In the genomic region with DNA sequence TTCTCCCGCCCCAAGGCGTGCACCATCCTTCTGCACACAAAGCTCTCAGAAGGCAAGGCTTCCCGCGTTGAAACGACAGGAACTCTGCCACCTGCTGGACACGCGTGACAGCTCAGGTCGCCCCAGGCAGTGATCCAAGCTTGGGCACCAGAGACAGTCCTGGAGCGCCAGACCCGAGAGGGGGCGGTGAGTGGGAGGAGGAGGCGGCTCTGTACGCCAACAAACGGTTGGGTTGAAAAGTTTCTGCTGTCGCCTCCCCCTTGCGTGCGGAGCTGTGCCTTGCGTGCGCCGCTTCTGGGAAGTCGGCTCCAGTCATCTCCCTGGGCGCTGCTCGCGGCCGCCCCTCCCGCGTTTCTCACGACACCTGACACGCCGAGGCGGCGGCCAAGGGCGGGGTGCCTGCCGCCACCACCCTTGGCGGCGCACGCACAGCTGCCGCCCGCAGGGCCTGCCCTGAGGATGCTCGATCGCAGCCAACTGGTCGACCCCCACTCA, we compare ENCODE assay signal across 8 mouse cellular contexts. TPM values are rescaled to one million over a fixed set of nuclear protein-coding genes. Genes with fewer than 3 reads are reported as not detected.
DNase-seq lines count a peak whose midpoint lies in the region; ATAC-seq and TF ChIP-seq lines count a peak whose summit lies in the region.

No protein-coding gene starts in this region.

- H3K27ac ChIP-seq in brown adipose tissue, adult 24 weeks (replicated peaks; ENCODE audit: low read depth, low read length): no peak overlapping the region
- H3K27ac ChIP-seq in forebrain, embryonic 12.5 days: peak overlapping the region; percentile 13; the same call in 1 of the 2 replicates
- no peak overlapping the region for H3K27ac ChIP-seq in heart, postnatal 0 days (ENCODE audit: low read depth)
- H3K27ac ChIP-seq in liver, embryonic 14.5 days: no peak overlapping the region
- no peak overlapping the region for H3K27ac ChIP-seq in neural tube, embryonic 11.5 days (ENCODE audit: low read depth, low read length)
- H3K27ac ChIP-seq in stomach, embryonic 16.5 days (ENCODE audit: low read length): peak overlapping the region; percentile 64

- H3K4me2 ChIP-seq in forebrain, embryonic 12.5 days: peak overlapping the region; percentile 86
- peak overlapping the region; percentile 92 for H3K4me2 ChIP-seq in heart, postnatal 0 days (ENCODE audit: low read depth, low read length)
- peak overlapping the region; percentile 54 for H3K4me2 ChIP-seq in liver, embryonic 14.5 days (ENCODE audit: low read depth)
- peak overlapping the region; percentile 89 for H3K4me2 ChIP-seq in neural tube, embryonic 11.5 days (ENCODE audit: low read depth)
- H3K4me2 ChIP-seq in stomach, embryonic 16.5 days (ENCODE audit: low read depth, low read length): peak overlapping the region; percentile 63

- peaks cover 10% of the 10 kb centered on the region for H3K4me1 ChIP-seq in brown adipose tissue, adult 24 weeks (ENCODE audit: control insufficient read depth, insufficient read depth, insufficient read length, low read length)
- peaks cover 30% of the 10 kb centered on the region for H3K4me1 ChIP-seq in forebrain, embryonic 12.5 days
- H3K4me1 ChIP-seq in heart, postnatal 0 days (ENCODE audit: control insufficient read depth, insufficient read depth): peaks cover 16% of the 10 kb centered on the region
- no peaks in the 10 kb centered on the region for H3K4me1 ChIP-seq in liver, embryonic 14.5 days (replicated peaks; ENCODE audit: control insufficient read depth in 2 of 2, insufficient read depth in 2 of 2, low read length in 1 of 2)
- peaks cover 15% of the 10 kb centered on the region; the same call in 1 of the 2 replicates for H3K4me1 ChIP-seq in neural tube, embryonic 11.5 days (ENCODE audit: control insufficient read depth, insufficient read depth, low read length)
- peaks cover 25% of the 10 kb centered on the region; the same call in 1 of the 2 replicates for H3K4me1 ChIP-seq in stomach, embryonic 16.5 days (ENCODE audit: control insufficient read depth, insufficient read depth, low read length)

- peak; percentile 90 for ATAC-seq in forebrain, embryonic 12.5 days (ENCODE audit: low FRiP score)
- ATAC-seq in heart, postnatal 0 days (ENCODE audit: insufficient read depth, low read depth): peak; percentile 90
- ATAC-seq in liver, embryonic 14.5 days (ENCODE audit: insufficient read depth): peak; percentile 50; the same call in 1 of the 2 replicates
- peak; percentile 84 for ATAC-seq in neural tube, embryonic 11.5 days (ENCODE audit: insufficient read depth, low FRiP score, low TSS enrichment)
- ATAC-seq in stomach, embryonic 16.5 days (ENCODE audit: insufficient read depth, low FRiP score): peak; percentile 87

- under 1% methylated on average over 42 of the region's 42 CpGs for WGBS in forebrain, embryonic 12.5 days
- WGBS in heart, postnatal 0 days: under 1% methylated on average over 42 of the region's 42 CpGs
- WGBS in liver, embryonic 14.5 days (ENCODE audit: insufficient replicate concordance): under 1% methylated on average over 42 of the region's 42 CpGs
- WGBS in neural tube, embryonic 11.5 days: under 1% methylated on average over 42 of the region's 42 CpGs
- WGBS in stomach, embryonic 16.5 days: under 1% methylated on average over 42 of the region's 42 CpGs

- H3K36me3 ChIP-seq in forebrain, embryonic 12.5 days (replicated peaks): no peaks in the 10 kb centered on the region
- H3K36me3 ChIP-seq in heart, postnatal 0 days (replicated peaks; ENCODE audit: control insufficient read depth, insufficient read depth, low read length): no peaks in the 10 kb centered on the region
- no peaks in the 10 kb centered on the region for H3K36me3 ChIP-seq in liver, embryonic 14.5 days (replicated peaks; ENCODE audit: control insufficient read depth, insufficient read depth, low read depth)
- no peaks in the 10 kb centered on the region for H3K36me3 ChIP-seq in neural tube, embryonic 11.5 days (ENCODE audit: control insufficient read depth, insufficient read depth, low read length)
- no peaks in the 10 kb centered on the region for H3K36me3 ChIP-seq in stomach, embryonic 16.5 days (ENCODE audit: control insufficient read depth, insufficient read depth, low read length)

- no peaks in the 10 kb centered on the region for H3K9me3 ChIP-seq in forebrain, embryonic 12.5 days
- H3K9me3 ChIP-seq in heart, postnatal 0 days (replicated peaks; ENCODE audit: control insufficient read depth, low read length): no peaks in the 10 kb centered on the region
- no peaks in the 10 kb centered on the region for H3K9me3 ChIP-seq in liver, embryonic 14.5 days (ENCODE audit: control insufficient read depth, low read length)
- H3K9me3 ChIP-seq in neural tube, embryonic 11.5 days (ENCODE audit: control insufficient read depth, low read length): no peaks in the 10 kb centered on the region
- no peaks in the 10 kb centered on the region for H3K9me3 ChIP-seq in stomach, embryonic 16.5 days (replicated peaks; ENCODE audit: control insufficient read depth, low read length)

- DNase-seq in CD4-positive, CD25-positive, alpha-beta regulatory T cell, adult 2 months (ENCODE audit: low read depth, low spot score): peak; percentile 88
- DNase-seq in heart, postnatal 0 days (ENCODE audit: low spot score): peak; percentile 78
- DNase-seq in kidney, postnatal 36 days: peak; percentile 89 to 94
- DNase-seq in liver, embryonic 14.5 days (ENCODE audit: low read depth in 3 of 3, low spot score in 3 of 3): peak; percentile 15 to 31 (median 22)
- peak; percentile 91 for DNase-seq in neural tube, embryonic 11.5 days (ENCODE audit: low spot score)

- peak overlapping the region; percentile 46 for H3K4me3 ChIP-seq in brown adipose tissue, adult 24 weeks (ENCODE audit: insufficient read depth, low read depth, low read length)
- H3K4me3 ChIP-seq in forebrain, embryonic 12.5 days (replicated peaks): peak overlapping the region; percentile 46
- H3K4me3 ChIP-seq in heart, postnatal 0 days (ENCODE audit: low read depth, low read length): peak overlapping the region; percentile 52
- peak overlapping the region; percentile 17 to 32; a peak in 3 of 4 replicates for H3K4me3 ChIP-seq in liver, embryonic 14.5 days (ENCODE audit: insufficient read depth in 1 of 2, low read depth in 2 of 2, low read length in 2 of 2)
- H3K4me3 ChIP-seq in neural tube, embryonic 11.5 days (ENCODE audit: low read depth, low read length): peak overlapping the region; percentile 43
- peak overlapping the region; percentile 49 for H3K4me3 ChIP-seq in stomach, embryonic 16.5 days (replicated peaks; ENCODE audit: low read length)

- peak; percentile 93 for TF ChIP-seq CTCF in heart, postnatal 0 days (IDR thresholded peaks at IDR 0.05; ENCODE audit: low read depth)
- peak; percentile 86 for TF ChIP-seq CTCF in liver, embryonic 14.5 days (IDR thresholded peaks at IDR 0.05; ENCODE audit: low read depth)

- peak overlapping the region; percentile 56 for H3K9ac ChIP-seq in forebrain, embryonic 12.5 days
- peak overlapping the region; percentile 19; the same call in 1 of the 2 replicates for H3K9ac ChIP-seq in heart, postnatal 0 days (replicated peaks; ENCODE audit: low read depth, low read length)
- no peak overlapping the region for H3K9ac ChIP-seq in liver, embryonic 14.5 days (replicated peaks)
- peak overlapping the region; percentile 57 for H3K9ac ChIP-seq in neural tube, embryonic 11.5 days (ENCODE audit: low read length)
- H3K9ac ChIP-seq in stomach, embryonic 16.5 days (ENCODE audit: low read length): peak overlapping the region; percentile 54

- peaks cover 59% of the 10 kb centered on the region for H3K27me3 ChIP-seq in forebrain, embryonic 12.5 days
- peaks cover 65% of the 10 kb centered on the region for H3K27me3 ChIP-seq in heart, postnatal 0 days (ENCODE audit: control insufficient read depth, insufficient read depth, low read length)
- H3K27me3 ChIP-seq in liver, embryonic 14.5 days (ENCODE audit: control insufficient read depth, insufficient read depth, low read length): peaks cover 61% of the 10 kb centered on the region
- peaks cover 43% of the 10 kb centered on the region for H3K27me3 ChIP-seq in neural tube, embryonic 11.5 days (ENCODE audit: control insufficient read depth, insufficient read depth, low read length)
- peaks cover 34% of the 10 kb centered on the region for H3K27me3 ChIP-seq in stomach, embryonic 16.5 days (ENCODE audit: control insufficient read depth, insufficient read depth, low read length)

- no peak for TF ChIP-seq EP300 in heart, postnatal 0 days (IDR thresholded peaks at IDR 0.05; ENCODE audit: low read depth)
- TF ChIP-seq EP300 in liver, embryonic 14.5 days (IDR thresholded peaks at IDR 0.05; ENCODE audit: low read depth): no peak

RNA-seq across cellular contexts. Expression of a gene that starts 0.8 kb away (rescaled TPM):
- 3.0 and 3.1 TPM in 2 replicates for polyA plus RNA-seq in brown adipose tissue, adult 24 weeks (2012; ENCODE audit: insufficient read depth, insufficient read length, missing spikeins)
- polyA plus RNA-seq in forebrain, embryonic 12.5 days (2016; fragmentation: Nextera tagmentation; extraction: Ambion mirVana): 3.5 and 3.9 TPM in 2 replicates
- total RNA-seq in heart, postnatal 0 days (2014; rRNA removed; ENCODE audit: low replicate concordance): 4.4 and 12.5 TPM in 2 replicates
- 2.0 and 2.4 TPM in 2 replicates for polyA plus RNA-seq in heart, postnatal 0 days (2015; fragmentation: Nextera tagmentation; extraction: Ambion mirVana)
- polyA plus RNA-seq in liver, embryonic 14.5 days (2012; rRNA removed): 0.10 and 0.13 TPM in 2 replicates
- 0.13 and 0.16 TPM in 2 replicates for polyA plus RNA-seq in liver, embryonic 14.5 days (2014; fragmentation: Nextera tagmentation; extraction: Ambion mirVana)
- polyA plus RNA-seq in neural tube, embryonic 11.5 days (2014; fragmentation: Nextera tagmentation; extraction: Ambion mirVana): 5.1 TPM in 2 replicates
- polyA plus RNA-seq in stomach, embryonic 16.5 days (2015; fragmentation: Nextera tagmentation; extraction: Ambion mirVana): 12.4 and 13.4 TPM in 2 replicates

Comparison
In these comparisons a context has a peak if more than half of its experiments do, and no peak if none do; other contexts are left out.
1. DNase-seq: peak in every context shown above with its lines; median percentile 92 in kidney, postnatal 36 days; 91 in neural tube, embryonic 11.5 days; 88 in CD4-positive, CD25-positive, alpha-beta regulatory T cell, adult 2 months; 78 in heart, postnatal 0 days; 22 in liver, embryonic 14.5 days.
2. H3K27ac ChIP-seq: peak in forebrain, embryonic 12.5 days (single experiment) and stomach, embryonic 16.5 days (single experiment); none in brown adipose tissue, adult 24 weeks (single experiment), heart, postnatal 0 days (single experiment), liver, embryonic 14.5 days (single experiment) and neural tube, embryonic 11.5 days (single experiment).
3. Peak in every context shown above with its lines, with median percentiles within 50 percentile points of each other: H3K4me3 ChIP-seq, ATAC-seq and H3K4me2 ChIP-seq.